Mouse (Mus musculus): ENCODE data around the gene Gm48551.
A peak's percentile ranks its signal among the peaks of the same experiment; 100 is the strongest.

Gm48551 gene

DNA sequence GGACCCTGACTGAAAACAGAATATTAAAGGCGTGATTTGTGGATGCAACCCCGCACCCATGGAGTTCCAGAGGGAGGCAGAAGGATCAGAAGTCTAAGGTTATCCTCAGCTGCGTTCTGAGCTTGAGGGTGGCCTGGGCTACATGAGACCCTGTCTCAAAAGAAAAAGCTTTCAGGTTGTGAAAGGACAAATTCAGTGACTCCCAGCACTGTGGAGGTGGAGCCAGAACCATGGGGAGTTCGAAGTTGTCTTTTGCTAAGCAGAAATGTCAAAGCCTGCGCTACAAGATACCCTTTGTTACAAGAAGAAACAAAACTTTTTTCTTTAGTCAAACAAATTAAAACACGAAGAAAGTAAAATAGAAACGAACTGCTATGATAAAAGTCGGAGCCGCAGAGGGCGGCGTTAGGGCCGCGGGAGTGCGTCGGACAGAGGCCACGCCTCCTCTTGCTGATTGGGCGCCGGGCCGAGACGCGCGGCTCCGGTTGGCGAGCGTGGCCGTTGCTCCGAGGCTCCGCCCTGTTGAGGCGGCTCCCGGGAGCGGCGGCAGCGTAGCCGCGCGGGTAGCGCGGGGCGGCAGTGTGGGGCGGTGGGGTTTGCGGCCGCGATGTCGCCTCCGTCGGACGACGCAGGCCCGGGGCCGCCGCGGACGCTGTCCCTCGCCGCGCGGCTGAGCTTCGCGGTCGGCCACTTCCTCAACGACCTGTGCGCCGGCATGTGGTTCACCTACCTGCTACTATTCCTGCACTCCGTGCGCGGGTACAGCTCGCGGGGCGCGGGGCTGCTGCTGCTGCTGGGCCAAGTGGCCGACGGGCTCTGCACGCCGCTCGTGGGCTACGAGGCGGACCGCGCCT, 27.0 kb upstream of the Gm48551 start, which contains the start of gene Mfsd12:
Gene Mfsd12 (plus strand): TSS at position 501 of the 854 bp plus-strand sequence.
- DNase-seq, result peak; percentile 89 to 94

- DNase-seq, result no peak
These were observed 26.1 kb upstream of the Gm48551 start for GRCm38 (mm10) chr10:81358209-81358608.

- no peak for DNase-seq
These were observed 25.4 kb upstream of the Gm48551 start for GRCm38 (mm10) chr10:81358841-81359240.

DNA sequence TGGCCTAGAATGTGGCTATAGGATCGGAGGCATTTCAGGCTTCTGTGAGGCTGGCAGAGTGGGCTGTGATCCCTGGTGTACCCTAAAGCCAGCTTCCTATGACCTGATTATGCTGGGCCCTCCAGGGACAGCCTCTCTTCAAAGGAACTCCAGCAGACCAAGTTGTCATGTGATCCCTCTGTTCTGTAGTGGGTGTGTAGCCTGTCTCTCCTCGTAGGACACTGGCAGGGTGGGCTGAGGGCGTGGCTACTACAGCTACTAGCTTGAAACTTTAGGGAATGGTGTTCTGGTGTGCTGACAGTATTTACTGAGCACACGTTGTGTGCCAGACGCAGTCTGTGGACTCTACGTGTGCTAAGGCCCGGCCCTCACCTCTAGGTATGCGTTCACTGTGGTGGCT, 23.5 kb upstream of the Gm48551 start:
- no peak for DNase-seq

DNA sequence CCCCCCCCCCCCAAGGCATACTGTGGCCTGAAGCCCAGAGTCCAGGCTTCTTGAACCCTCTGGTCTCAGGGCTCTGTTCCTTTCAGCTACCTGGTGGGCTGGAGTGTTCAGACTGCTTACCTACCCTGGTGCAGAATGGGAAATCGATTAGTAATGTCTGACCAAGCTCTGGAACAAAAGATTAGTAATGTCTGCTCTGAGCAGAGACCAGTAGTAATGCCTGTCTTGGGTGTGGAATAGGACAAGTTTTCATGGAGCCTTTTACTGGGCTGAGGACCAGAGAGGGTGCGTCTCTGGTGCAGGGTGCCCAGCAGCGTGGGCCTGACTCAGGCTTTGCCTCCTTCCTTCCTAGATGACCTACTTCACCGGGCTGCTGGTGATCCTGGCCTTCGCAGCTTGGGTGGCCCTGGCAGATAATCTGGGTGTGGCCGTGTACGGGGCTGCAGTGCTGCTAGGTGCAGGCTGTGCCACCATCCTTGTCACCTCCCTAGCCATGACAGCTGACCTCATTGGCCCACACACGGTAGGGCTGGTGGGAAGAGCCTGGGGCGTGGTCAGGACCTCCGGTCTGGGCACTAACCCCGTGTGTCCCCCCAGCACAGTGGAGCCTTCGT, 21.8 kb upstream of the Gm48551 start:
- DNase-seq, result no peak

DNA sequence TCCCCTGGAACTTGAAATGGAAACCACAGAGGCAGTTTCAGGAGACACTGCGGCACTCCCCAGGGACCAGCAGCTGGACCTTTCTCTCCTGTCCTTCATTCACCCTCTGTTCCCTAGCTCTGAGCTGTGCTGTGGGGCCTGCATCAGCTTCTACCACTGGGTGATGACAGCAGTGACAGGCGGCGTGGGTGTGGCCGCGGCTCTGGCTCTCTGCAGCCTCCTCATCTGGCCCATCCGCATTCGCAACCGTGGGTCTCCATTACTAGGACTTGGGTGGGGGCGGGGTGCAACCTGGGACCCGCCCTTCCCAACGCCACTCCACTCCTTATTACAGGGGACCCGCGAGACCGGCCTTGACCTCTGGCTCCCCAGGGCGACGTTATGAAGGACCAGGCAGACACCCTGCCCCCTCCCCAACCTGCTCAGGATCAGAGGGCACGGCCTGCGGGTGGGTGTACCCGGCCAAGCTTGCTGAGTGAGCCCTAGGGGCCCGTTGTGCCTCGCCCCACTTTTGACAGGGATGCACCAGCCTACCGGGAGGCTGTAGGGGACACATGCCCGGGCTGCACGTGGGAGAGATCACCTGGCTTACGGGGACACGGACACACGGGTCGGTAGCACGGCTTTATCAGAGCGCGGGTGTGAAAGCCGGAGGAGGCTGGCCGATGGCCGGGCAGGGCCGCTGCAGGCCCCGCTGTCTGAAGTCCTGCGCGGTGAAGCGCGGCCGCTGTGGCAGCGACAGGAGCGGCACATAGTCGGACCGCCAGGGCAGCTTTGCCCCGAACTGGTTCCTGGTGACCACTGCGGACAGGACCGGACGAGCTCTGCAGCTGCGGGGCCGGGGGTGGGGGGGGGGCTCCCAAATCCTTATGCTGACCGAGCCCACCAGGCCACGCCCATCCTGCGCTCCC, 20.6 kb upstream of the Gm48551 start:
- peak in 1 of 2 experiments; percentile 33 for DNase-seq

DNA sequence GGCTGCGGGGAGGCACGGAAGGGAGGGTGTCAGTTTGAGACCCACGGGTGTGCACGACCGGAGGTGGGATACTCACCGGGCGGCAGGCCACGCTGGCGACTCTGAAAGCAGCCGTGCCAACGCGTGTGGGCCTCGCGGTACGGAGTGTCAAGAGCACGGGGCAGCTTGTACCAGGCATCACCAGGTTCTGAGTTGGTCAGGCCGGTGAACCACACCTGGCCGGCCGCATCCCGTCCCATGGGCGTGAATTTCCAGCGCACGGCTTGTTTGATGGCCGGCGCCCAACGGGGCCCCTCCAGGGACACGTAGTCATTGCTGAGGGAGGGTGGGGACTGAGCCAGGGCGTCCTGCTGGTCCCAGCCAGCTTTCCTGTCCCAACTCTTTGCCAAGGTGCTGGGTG, 19.6 kb upstream of the Gm48551 start:
- DNase-seq, result peak in 1 of 2 experiments; percentile 29

DNA sequence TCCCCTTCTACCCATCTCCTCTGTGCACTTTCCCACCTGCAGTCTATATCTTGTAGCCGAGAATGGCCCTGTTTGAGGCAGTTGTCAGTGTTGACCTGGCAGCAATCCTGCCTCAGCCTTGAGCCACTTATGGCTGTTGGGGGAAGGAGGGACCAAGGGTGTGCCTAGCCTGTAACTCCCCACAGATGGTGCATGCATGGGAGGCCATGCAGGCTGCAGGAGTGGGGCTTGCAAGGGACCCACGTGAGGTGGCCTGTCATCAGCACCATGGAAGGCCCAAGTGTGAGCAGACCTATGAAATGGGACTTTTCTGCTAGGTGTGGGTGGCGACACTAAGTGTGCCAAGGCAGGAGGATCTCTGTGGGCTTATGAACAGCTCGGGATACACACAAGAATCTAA, 19.2 kb upstream of the Gm48551 start:
- DNase-seq, result no peak

DNA sequence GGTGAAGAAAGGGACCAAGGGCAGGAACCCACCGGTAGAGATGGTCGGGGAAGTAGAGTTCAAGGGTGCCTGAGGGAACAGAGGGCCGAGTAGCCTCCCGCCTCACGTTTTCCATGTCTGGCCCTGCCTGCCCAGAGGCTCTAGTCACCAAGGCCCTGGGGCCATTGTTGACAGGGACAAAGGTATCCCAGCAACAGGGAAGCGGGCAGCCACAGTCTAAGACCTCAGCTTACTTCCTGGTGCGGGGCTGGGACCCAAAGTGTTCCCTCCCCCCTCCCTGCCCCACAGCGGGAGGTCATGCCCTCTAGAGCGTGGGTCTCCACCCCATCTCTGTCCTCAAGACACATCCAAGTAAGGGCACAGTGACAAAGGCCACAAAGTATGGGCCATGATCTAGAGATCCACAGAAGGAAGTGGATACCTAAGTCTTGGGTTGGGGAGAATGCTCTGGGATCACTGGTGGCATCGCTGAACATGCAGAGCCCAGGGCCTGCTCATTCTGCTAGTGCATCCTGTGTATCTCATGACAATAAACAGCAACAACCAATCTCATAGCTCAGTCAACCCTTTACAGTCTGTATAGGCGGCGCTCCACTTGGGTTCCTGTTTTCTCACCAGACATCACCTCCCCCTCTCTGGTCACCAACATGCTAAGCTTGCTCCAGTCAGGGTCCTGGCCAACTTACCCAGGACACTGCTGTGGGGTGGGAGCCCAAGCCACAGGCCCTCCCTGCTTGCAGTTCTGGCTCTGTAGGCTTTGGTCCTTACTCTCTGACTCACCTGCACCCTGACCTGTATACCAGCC, 18.4 kb upstream of the Gm48551 start, which contains the start of gene 4930404N11Rik:
Gene 4930404N11Rik (minus strand): TSS at position 145 of the 805 bp plus-strand sequence.
- no peak for DNase-seq

DNA sequence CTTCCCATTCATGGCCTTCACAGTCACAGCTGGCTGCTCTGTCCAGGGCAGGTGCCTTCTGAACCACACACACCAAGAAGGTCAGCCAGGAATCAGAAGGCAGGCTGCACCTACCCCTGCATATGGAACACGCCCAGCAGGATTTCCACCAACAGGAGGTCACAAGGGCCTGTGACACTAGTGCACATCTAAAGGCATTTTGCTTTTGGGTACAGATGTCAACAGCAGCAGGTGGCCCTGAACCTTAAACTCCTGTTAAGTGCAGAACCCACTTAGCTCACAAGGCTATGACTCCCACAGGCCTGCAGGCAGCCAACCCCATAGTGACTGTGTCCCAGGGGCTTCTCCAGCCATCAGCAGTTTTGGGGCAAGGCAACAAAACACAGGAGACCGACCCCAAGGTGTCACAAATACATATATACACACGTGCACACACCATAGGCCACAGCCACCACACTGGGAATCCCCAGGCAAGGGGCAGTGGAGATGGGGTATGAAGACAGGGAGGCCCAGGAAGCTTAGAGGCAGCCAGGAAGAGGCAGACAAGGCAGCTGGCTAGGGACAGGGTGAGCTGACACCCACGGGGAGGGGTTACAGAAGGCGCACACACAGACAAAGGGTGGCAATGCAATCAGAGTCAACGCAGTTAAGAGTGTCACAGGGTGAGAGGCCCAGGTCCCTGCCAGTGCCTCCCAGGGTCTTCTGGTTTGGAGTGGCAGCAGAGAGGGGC, 17.6 kb upstream of the Gm48551 start:
- no peak for DNase-seq

GRCm38 (mm10) chr10:81367207-81367495, 17.1 kb upstream of the Gm48551 start:
- no peak for DNase-seq

DNA sequence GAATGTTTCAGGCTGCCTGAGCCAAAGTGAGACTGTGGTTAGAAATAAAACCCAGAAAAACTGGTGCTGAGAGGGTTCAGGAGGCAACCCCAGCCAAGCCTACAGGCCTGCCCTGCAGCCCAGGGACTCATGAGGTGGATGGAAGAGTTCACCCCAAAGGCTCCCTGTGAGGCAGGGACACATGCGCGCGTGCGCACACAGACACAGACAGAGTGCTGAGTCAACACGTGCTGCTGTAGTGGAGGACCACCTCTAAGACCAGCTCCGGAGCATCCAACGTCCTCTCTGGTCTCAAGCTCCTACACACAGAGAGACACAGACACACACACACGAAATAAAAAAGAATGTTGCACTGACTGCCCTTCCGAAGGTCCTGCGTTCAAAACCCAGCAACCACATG, 8.9 kb upstream of the Gm48551 start:
- no peak for DNase-seq

GRCm38 (mm10) chr10:81376561-81377361, 7.5 kb upstream of the Gm48551 start:
- peak in 1 of 2 experiments; percentile 41 for DNase-seq

DNA sequence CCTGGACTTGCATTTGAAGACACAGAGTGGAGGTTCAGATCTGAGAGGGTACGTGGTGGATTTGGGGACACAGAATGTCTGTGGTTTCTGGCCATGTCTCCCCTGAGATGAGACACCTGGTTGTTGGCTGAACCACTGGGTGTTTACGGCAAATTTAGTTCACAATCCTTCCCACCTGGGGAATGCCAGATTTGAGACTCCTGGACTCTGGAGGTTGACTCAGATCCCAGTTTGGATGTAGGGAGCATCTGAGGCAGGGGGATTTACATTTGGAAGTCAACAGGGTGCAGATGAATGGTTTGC, 7.0 kb upstream of the Gm48551 start:
- no peak for DNase-seq

- no peak for DNase-seq
These were observed 6.3 kb upstream of the Gm48551 start, which contains the start of gene Fzr1 for GRCm38 (mm10) chr10:81377793-81378552. Fzr1 (minus strand) TSS chr10:81378516.

DNA sequence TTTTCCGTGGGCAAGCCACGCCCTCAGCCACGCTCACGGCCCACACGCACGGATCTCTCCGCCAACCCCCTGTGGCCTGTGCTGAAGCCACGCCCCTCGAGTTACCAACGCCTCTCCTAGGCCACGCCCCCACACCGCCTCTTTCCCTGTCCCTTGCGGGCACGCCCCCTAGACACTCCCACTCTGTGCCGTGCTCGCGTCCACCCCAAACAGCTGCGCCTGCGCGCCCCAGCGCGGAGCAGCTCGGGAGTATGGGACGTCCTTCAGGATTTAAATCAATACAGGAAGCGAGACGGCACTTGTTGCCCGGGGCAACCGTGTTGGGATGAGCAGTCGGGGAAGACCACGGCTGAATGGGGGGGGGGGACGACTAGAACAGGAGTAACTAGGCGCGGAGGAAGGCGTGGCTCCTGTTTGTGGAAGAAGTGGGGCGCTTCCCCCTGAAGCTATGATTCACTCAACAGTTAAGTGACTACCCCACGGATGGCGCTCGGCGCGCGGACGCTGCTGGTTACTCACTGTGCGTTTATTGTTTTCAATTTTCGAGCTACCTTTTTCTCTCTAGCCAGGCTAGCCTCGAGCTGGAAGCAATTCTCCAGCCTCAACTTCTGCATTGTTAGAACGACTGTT, 5.6 kb upstream of the Gm48551 start:
- peak; percentile 100 for DNase-seq

DNA sequence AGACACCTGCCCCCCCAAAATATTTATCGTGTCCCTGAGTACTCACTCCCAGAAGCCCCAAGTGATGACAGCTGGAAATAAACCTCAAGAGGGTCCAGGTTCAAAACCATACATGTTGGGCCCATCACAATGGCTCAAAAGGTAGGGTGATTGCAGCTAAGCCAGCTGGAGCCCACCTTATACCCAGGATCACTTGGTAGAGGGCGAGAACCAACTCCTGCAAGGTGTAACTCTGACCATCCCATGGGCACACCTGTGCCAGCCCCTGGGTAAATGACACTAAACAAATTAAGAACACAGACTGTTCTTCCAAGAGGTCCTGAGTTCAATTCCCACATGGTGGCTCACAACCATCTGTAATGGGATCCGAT, 5.1 kb upstream of the Gm48551 start:
- DNase-seq, result no peak

GRCm38 (mm10) chr10:81379809-81380378, 4.4 kb upstream of the Gm48551 start:
- no peak for DNase-seq

- DNase-seq, result no peak
These were observed 2.2 kb upstream of the Gm48551 start for GRCm38 (mm10) chr10:81382039-81382438.
